In genomic region chr7:135237152-135237551, GRCm38 (mm10) we compare ENCODE assay signal across 18 mouse cellular contexts. TPM values are rescaled to one million over a fixed set of nuclear protein-coding genes. Genes with fewer than 3 reads are reported as not detected.
DNase-seq lines count a peak whose midpoint lies in the region; ATAC-seq and TF ChIP-seq lines count a peak whose summit lies in the region.
"Had no signal": no experiment of that assay in that cellular context is flagged by ENCODE, and none has a peak within 500 bp of the region (broad histone marks: within the 10 kb centered on the region; RNA-seq: fewer than 3 reads in every experiment).

No protein-coding gene starts in this region.

- H3K4me1 ChIP-seq in hindbrain, embryonic 10.5 days (replicated peaks) = 0 out of 2 replicates have a peak, but pooled peaks cover 6% of the 10 kb centered on the region
- H3K4me1 ChIP-seq in hindbrain, embryonic 13.5 days (replicated peaks) = peaks cover 6% of the 10 kb centered on the region; the same call in 1 of the 2 replicates
- H3K4me1 ChIP-seq in midbrain, embryonic 14.5 days (ENCODE audit: control insufficient read depth, insufficient read depth, low read length) = no peaks in the 10 kb centered on the region
- 0 out of 2 replicates have a peak, but pooled peaks cover 3% of the 10 kb centered on the region for H3K4me1 ChIP-seq in midbrain, embryonic 10.5 days
- H3K4me1 ChIP-seq in kidney, postnatal 0 days (replicated peaks; ENCODE audit: insufficient read depth, low read length) = no peaks in the 10 kb centered on the region
- no peaks in the 10 kb centered on the region for H3K4me1 ChIP-seq in stomach, postnatal 0 days (replicated peaks; ENCODE audit: control insufficient read depth, insufficient read depth)
- H3K4me1 ChIP-seq: neural tube, embryonic 12.5 days had no signal

- peak; percentile 22 for DNase-seq in hindbrain, embryonic 10.5 days (ENCODE audit: low spot score)
- DNase-seq in midbrain, embryonic 14.5 days = peak; percentile 28
- DNase-seq in midbrain, embryonic 10.5 days (ENCODE audit: low spot score) = no peak
- DNase-seq in kidney, postnatal 0 days (ENCODE audit: low spot score) = peak; percentile 91
- DNase-seq in stomach, postnatal 0 days (ENCODE audit: low spot score) = no peak
- no peak for DNase-seq in layer of hippocampus, postnatal 14 days (ENCODE audit: low spot score in 2 of 2)
- DNase-seq in left cerebral cortex, adult 9 months (ENCODE audit: low spot score in 2 of 2) = no peak
- DNase-seq: adrenal gland, adult 2 months; right cerebral cortex, postnatal 14 days had no signal

- no peak for TF ChIP-seq CTCF in kidney, postnatal 0 days (IDR thresholded peaks at IDR 0.05; ENCODE audit: low read depth)
- no peak for TF ChIP-seq CTCF in stomach, postnatal 0 days (IDR thresholded peaks at IDR 0.05; ENCODE audit: low read depth)

- no peak overlapping the region for H3K9ac ChIP-seq in hindbrain, embryonic 13.5 days
- H3K9ac ChIP-seq in midbrain, embryonic 14.5 days (replicated peaks; ENCODE audit: low read length) = no peak overlapping the region
- H3K9ac ChIP-seq in kidney, postnatal 0 days (ENCODE audit: low read depth, low read length) = no peak overlapping the region
- H3K9ac ChIP-seq in stomach, postnatal 0 days (ENCODE audit: low read length) = no peak overlapping the region
- H3K9ac ChIP-seq: embryonic facial prominence, embryonic 15.5 days; hindbrain, embryonic 15.5 days; limb, embryonic 12.5 days; neural tube, embryonic 12.5 days had no signal

- no peaks in the 10 kb centered on the region for H3K36me3 ChIP-seq in hindbrain, embryonic 10.5 days
- H3K36me3 ChIP-seq in hindbrain, embryonic 13.5 days = no peaks in the 10 kb centered on the region
- H3K36me3 ChIP-seq in midbrain, embryonic 14.5 days (ENCODE audit: control insufficient read depth, insufficient read depth, low read length) = no peaks in the 10 kb centered on the region
- no peaks in the 10 kb centered on the region for H3K36me3 ChIP-seq in midbrain, embryonic 10.5 days
- no peaks in the 10 kb centered on the region for H3K36me3 ChIP-seq in kidney, postnatal 0 days (ENCODE audit: insufficient read depth, low read length)
- no peaks in the 10 kb centered on the region for H3K36me3 ChIP-seq in stomach, postnatal 0 days (ENCODE audit: control insufficient read depth, insufficient read depth, low read length)
- H3K36me3 ChIP-seq: embryonic facial prominence, embryonic 15.5 days; hindbrain, embryonic 15.5 days; limb, embryonic 12.5 days; neural tube, embryonic 12.5 days had no signal

- H3K4me3 ChIP-seq in hindbrain, embryonic 10.5 days = no peak overlapping the region
- no peak overlapping the region for H3K4me3 ChIP-seq in hindbrain, embryonic 13.5 days
- no peak overlapping the region for H3K4me3 ChIP-seq in midbrain, embryonic 14.5 days (replicated peaks; ENCODE audit: low read depth, low read length)
- no peak overlapping the region for H3K4me3 ChIP-seq in midbrain, embryonic 10.5 days
- H3K4me3 ChIP-seq in kidney, postnatal 0 days (replicated peaks; ENCODE audit: low read depth, low read length) = no peak overlapping the region
- H3K4me3 ChIP-seq in stomach, postnatal 0 days (ENCODE audit: low read depth, low read length) = no peak overlapping the region
- H3K4me3 ChIP-seq: embryonic facial prominence, embryonic 15.5 days; heart, adult 2 months; hindbrain, embryonic 15.5 days; limb, embryonic 12.5 days; neural tube, embryonic 12.5 days had no signal

- H3K9me3 ChIP-seq in hindbrain, embryonic 10.5 days = no peaks in the 10 kb centered on the region
- no peaks in the 10 kb centered on the region for H3K9me3 ChIP-seq in hindbrain, embryonic 13.5 days
- H3K9me3 ChIP-seq in midbrain, embryonic 14.5 days (ENCODE audit: control insufficient read depth, low read length) = no peaks in the 10 kb centered on the region
- no peaks in the 10 kb centered on the region for H3K9me3 ChIP-seq in midbrain, embryonic 10.5 days (replicated peaks)
- H3K9me3 ChIP-seq in kidney, postnatal 0 days (replicated peaks; ENCODE audit: low read length) = no peaks in the 10 kb centered on the region
- no peaks in the 10 kb centered on the region for H3K9me3 ChIP-seq in stomach, postnatal 0 days (ENCODE audit: control insufficient read depth, low read length)
- H3K9me3 ChIP-seq: embryonic facial prominence, embryonic 15.5 days; hindbrain, embryonic 15.5 days; limb, embryonic 12.5 days; neural tube, embryonic 12.5 days had no signal

- H3K27ac ChIP-seq in hindbrain, embryonic 10.5 days = no peak overlapping the region
- H3K27ac ChIP-seq in hindbrain, embryonic 13.5 days = no peak overlapping the region
- no peak overlapping the region for H3K27ac ChIP-seq in midbrain, embryonic 14.5 days (replicated peaks; ENCODE audit: low read depth, low read length)
- no peak overlapping the region for H3K27ac ChIP-seq in midbrain, embryonic 10.5 days (replicated peaks)
- H3K27ac ChIP-seq in kidney, postnatal 0 days = no peak overlapping the region
- no peak overlapping the region for H3K27ac ChIP-seq in stomach, postnatal 0 days (replicated peaks)
- H3K27ac ChIP-seq: embryonic facial prominence, embryonic 15.5 days; heart, adult 2 months; hindbrain, embryonic 15.5 days; limb, embryonic 12.5 days; neural tube, embryonic 12.5 days had no signal

- H3K27me3 ChIP-seq in hindbrain, embryonic 10.5 days (ENCODE audit: insufficient read depth, poor library complexity, severe bottlenecking) = no peaks in the 10 kb centered on the region
- H3K27me3 ChIP-seq in hindbrain, embryonic 13.5 days = no peaks in the 10 kb centered on the region
- H3K27me3 ChIP-seq in midbrain, embryonic 14.5 days (ENCODE audit: control insufficient read depth, insufficient read depth, low read length) = no peaks in the 10 kb centered on the region
- H3K27me3 ChIP-seq in midbrain, embryonic 10.5 days (ENCODE audit: low read depth, poor library complexity, severe bottlenecking) = no peaks in the 10 kb centered on the region
- H3K27me3 ChIP-seq in kidney, postnatal 0 days (ENCODE audit: insufficient read depth, low read length) = no peaks in the 10 kb centered on the region
- no peaks in the 10 kb centered on the region for H3K27me3 ChIP-seq in stomach, postnatal 0 days (ENCODE audit: control insufficient read depth, insufficient read depth, low read length)
- H3K27me3 ChIP-seq: embryonic facial prominence, embryonic 15.5 days; hindbrain, embryonic 15.5 days; limb, embryonic 12.5 days; neural tube, embryonic 12.5 days had no signal

- no peak overlapping the region for H3K4me2 ChIP-seq in hindbrain, embryonic 13.5 days
- no peak overlapping the region for H3K4me2 ChIP-seq in midbrain, embryonic 14.5 days (ENCODE audit: low read length)
- H3K4me2 ChIP-seq in kidney, postnatal 0 days (ENCODE audit: low read length) = no peak overlapping the region
- H3K4me2 ChIP-seq in stomach, postnatal 0 days (replicated peaks; ENCODE audit: low read depth) = no peak overlapping the region
- H3K4me2 ChIP-seq: embryonic facial prominence, embryonic 15.5 days; hindbrain, embryonic 15.5 days; limb, embryonic 12.5 days; neural tube, embryonic 12.5 days had no signal

- TF ChIP-seq EP300 in stomach, postnatal 0 days (optimal IDR thresholded peaks at IDR 0.05) = no peak

- no peak for ATAC-seq in hindbrain, embryonic 13.5 days (ENCODE audit: low FRiP score)
- ATAC-seq in midbrain, embryonic 14.5 days (ENCODE audit: low FRiP score, low TSS enrichment) = no peak
- ATAC-seq in kidney, postnatal 0 days (replicated peaks; ENCODE audit: low FRiP score, low read depth) = no peak; the same call in 1 of the 2 replicates
- peak; percentile 38; the same call in 1 of the 2 replicates for ATAC-seq in stomach, postnatal 0 days (ENCODE audit: low FRiP score, low TSS enrichment)

- 72% methylated on average over 3 of the region's 3 CpGs for WGBS in hindbrain, embryonic 10.5 days
- WGBS in hindbrain, embryonic 13.5 days = 64% methylated on average over 3 of the region's 3 CpGs
- WGBS in midbrain, embryonic 14.5 days = 59% methylated on average over 3 of the region's 3 CpGs
- 69% methylated on average over 3 of the region's 3 CpGs for WGBS in midbrain, embryonic 10.5 days
- 23% methylated on average over 3 of the region's 3 CpGs for WGBS in kidney, postnatal 0 days
- 44% methylated on average over 3 of the region's 3 CpGs for WGBS in stomach, postnatal 0 days

RNA-seq across cellular contexts. Expression of gene Nps, which starts 21.4 kb away (rescaled TPM):
- polyA plus RNA-seq in hindbrain, embryonic 10.5 days (2016; fragmentation: Nextera tagmentation; extraction: Ambion mirVana) = not detected in 2 replicates
- not detected in 2 replicates for polyA plus RNA-seq in hindbrain, embryonic 13.5 days (2015; fragmentation: Nextera tagmentation; extraction: Ambion mirVana)
- polyA plus RNA-seq in midbrain, embryonic 14.5 days (2014; fragmentation: Nextera tagmentation; extraction: Ambion mirVana) = 0.81 TPM in 1 of 2 replicates, not detected in the other
- polyA plus RNA-seq in midbrain, embryonic 10.5 days (2016; fragmentation: Nextera tagmentation; extraction: Ambion mirVana) = not detected in 2 replicates
- polyA plus RNA-seq in kidney, postnatal 0 days (2015; fragmentation: Nextera tagmentation; extraction: Ambion mirVana) = 0.18 TPM in 1 of 2 replicates, not detected in the other
- 0.12 TPM in 1 of 2 replicates, not detected in the other for polyA plus RNA-seq in stomach, postnatal 0 days (2015; fragmentation: Nextera tagmentation; extraction: Ambion mirVana)
- total RNA-seq in layer of hippocampus, postnatal 14 days (2021) = not detected
- total RNA-seq: adrenal gland, adult 2 months; heart, adult 2 months; megakaryocyte, adult 5-6 weeks had no signal
- polyA plus RNA-seq: adrenal gland, adult 2 months; C2C12; embryonic facial prominence, embryonic 15.5 days; heart, adult 2 months; thymus, postnatal 0 days had no signal

Comparison
In these comparisons a context has a peak if more than half of its experiments do, and no peak if none do; other contexts are left out.
1. DNase-seq: peak in hindbrain, embryonic 10.5 days (single experiment), midbrain, embryonic 14.5 days (single experiment) and kidney, postnatal 0 days (single experiment); none in midbrain, embryonic 10.5 days (single experiment), stomach, postnatal 0 days (single experiment), layer of hippocampus, postnatal 14 days (0 of 2) and left cerebral cortex, adult 9 months (0 of 2).